Mouse (Mus musculus): Measurements from ENCODE around the gene Krtcap2.

Krtcap2 gene

GRCm38 (mm10) chr3:89225321-89225815 is 20.4 kb upstream of the Krtcap2 start:
- DNase-seq (ENCODE audit: low spot score in 2 of 2): no peak

DNA sequence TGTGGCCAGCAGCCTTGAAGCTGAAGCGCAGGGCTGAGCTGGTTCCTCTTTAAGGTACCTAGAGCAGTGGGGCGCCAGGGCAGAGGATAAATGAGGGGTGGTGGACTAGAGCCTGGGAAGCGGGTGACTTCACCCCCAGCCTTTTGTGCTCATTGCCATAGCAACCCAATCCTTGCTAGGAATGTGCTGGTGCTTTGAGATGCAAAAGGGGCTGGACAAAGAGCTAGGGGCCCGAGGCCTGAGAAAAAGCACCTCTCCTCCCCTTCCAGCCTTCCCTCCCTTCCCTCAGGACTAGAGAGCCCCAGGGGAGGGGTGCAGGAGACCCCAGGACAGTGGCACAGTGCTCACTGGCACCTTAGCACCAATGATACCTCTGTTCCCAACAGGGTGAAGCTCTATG is 19.8 kb upstream of the Krtcap2 start:
- peak; percentile 76 to 85 for DNase-seq (ENCODE audit: low spot score in 2 of 2)

- no peak for DNase-seq (ENCODE audit: low spot score in 2 of 2)
These were observed 19.4 kb upstream of the Krtcap2 start for GRCm38 (mm10) chr3:89226361-89226760.

GRCm38 (mm10) chr3:89226900-89227299 is 18.9 kb upstream of the Krtcap2 start, which contains the start of gene Mtx1:
TSS of gene Mtx1 (minus strand) at chr3:89227088.
- DNase-seq (ENCODE audit: low spot score in 2 of 2): no peak

- peak; percentile 96 to 97 for DNase-seq (ENCODE audit: low spot score in 2 of 2)
These were observed 18.2 kb upstream of the Krtcap2 start for GRCm38 (mm10) chr3:89227307-89228179.

DNA sequence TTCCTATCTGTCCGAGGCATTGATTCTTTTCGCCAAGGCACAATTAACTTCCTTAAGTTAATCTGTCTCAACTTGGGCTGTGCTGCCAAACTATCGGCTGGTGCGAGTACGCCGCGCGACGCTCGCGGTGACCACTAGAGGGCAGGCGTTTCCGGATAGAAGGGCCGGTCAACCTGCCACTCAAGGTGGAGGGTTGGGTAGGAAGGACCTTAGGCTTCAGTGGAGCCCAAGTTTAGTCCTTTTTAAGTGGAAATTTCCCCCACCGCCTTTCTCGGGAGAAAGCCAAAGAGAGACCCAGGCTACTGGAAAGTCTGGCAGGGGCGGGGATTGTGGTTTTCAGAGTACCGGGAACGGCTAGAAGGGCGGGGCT is 17.6 kb upstream of the Krtcap2 start:
- peak; percentile 84 to 90 for DNase-seq (ENCODE audit: low spot score in 2 of 2)

- DNase-seq (ENCODE audit: low spot score in 2 of 2): no peak
These were observed 16.9 kb upstream of the Krtcap2 start, which contains the start of gene Muc1 for GRCm38 (mm10) chr3:89228836-89229235. TSS of gene Muc1 (plus strand) at chr3:89229057.

DNA sequence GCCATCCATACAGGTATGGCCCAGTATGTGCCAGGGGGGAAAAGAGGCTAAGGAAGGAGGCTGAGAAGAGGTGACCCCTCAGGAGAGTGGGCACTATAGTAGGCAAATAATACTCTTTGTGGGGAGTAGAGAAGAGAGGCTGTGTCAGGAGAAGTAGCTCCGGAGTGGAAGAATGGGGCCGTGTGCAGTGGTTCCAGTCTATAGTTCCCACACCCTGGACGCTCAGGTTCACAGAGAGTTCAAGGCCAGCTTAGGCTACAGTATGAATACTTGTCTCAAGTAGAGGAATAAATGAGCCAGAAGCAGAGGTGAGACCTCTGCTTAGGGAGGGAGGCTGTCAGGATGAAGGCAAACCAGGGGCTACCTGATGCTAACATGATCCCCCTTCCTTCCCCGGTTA is 16.5 kb upstream of the Krtcap2 start:
- DNase-seq (ENCODE audit: low spot score in 2 of 2): no peak

GRCm38 (mm10) chr3:89230561-89230960 is 15.2 kb upstream of the Krtcap2 start:
- DNase-seq (ENCODE audit: low spot score in 2 of 2): no peak

DNA sequence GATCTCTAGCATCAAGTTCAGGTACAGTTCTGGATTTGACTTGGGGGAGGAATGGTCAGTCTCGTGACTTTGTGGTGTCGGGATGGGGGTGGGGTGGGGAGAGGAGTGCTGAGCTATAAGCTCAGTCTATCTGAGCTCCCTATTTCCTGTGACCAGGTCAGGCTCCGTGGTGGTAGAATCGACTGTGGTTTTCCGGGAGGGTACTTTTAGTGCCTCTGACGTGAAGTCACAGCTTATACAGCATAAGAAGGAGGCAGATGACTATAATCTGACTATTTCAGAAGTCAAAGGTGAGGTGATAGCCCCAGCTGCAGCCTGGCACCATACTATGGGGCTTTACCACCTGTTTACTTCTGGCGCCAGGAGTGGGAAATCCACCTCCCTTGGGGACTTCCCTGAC is 14.4 kb upstream of the Krtcap2 start:
- no peak for DNase-seq (ENCODE audit: low spot score in 2 of 2)

DNA sequence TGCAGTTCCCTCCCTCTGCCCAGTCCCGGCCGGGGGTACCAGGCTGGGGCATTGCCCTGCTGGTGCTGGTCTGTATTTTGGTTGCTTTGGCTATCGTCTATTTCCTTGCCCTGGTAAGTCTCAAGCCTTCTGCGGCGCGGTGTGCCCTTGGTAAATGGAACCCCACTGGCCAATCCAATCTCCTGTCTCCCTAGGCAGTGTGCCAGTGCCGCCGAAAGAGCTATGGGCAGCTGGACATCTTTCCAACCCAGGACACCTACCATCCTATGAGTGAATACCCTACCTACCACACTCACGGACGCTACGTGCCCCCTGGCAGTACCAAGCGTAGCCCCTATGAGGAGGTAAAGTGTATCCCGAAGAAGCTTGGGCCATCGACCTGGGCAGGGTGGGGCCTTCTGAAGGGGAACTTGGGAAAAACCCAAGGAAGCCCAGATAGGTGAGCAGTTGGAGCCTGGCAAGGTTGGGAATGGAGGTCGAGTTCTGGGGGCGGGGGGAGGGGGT is 13.9 kb upstream of the Krtcap2 start:
- peak in 1 of 2 experiments; percentile 61 for DNase-seq (ENCODE audit: low spot score in 2 of 2)

- no peak for DNase-seq (ENCODE audit: low spot score in 2 of 2)
These were observed 13.2 kb upstream of the Krtcap2 start for GRCm38 (mm10) chr3:89232614-89233013.

DNA sequence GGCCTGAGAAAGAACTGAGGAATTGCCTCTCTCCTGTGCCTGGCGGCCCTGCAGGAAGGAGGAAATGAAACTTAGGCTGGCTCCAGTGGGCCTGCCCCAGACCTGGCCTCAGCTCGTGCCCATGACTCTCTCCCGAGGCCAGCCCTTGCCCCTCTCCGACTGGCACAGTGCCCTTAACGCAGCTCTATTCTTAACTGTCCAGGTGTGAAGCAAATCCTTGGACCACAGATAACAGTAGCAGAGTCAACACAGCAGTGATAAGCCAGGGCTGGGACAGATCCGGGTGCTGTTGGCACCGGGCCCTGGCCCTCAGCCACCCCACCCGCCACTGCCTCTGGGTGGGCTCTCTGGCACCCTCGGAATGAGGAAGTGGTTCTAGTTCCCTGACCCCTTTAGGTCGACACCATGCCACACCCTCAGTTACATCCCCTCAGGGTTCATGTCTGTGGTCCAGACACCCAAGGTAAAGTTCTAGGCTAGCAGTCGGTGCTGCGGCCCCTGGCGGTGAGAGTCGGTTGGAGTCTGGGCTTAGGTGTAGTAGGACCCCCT is 12.1 kb upstream of the Krtcap2 start:
- DNase-seq (ENCODE audit: low spot score in 2 of 2): no peak

DNA sequence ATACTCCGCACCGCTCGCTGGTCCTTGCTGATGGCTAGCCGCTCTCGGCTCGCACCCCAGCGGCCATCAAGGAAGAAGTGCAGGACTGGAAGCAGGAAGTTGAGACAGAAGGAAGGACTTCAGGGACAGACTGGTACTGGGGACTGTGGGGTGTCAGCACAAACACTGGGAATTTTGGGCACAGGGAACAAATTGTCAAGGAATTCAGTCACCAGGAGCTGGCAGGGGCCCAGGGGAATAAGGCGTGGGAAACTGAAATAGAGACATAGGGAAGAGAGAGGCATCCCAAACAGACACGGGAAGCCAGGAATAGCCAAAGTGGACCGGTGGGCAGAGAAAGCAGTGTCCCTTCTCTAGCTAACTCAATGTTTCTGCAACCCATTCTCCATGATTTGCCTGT is 9.2 kb upstream of the Krtcap2 start:
- no peak for DNase-seq (ENCODE audit: low spot score in 2 of 2)

DNA sequence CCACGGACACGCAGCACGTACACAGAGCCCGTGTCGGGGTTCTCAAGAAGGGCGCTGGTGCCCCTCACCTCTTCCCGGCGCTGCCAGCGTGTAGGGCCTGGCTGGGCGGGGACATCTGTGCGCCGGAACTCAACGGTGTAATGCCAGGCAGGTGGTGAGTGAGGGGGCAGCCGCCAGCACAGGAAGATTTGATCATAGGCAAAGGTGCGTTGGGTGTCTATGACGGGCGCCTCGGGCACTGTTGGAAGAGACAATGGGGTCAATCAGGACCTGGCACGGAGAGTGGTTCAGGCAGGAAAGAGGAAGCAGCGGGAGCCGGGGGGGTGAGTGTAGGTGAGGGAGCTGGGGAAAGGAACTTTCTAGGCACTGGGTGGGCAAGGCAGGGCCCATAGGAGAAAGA is 8.1 kb upstream of the Krtcap2 start:
- no peak for DNase-seq (ENCODE audit: low spot score in 2 of 2)

DNA sequence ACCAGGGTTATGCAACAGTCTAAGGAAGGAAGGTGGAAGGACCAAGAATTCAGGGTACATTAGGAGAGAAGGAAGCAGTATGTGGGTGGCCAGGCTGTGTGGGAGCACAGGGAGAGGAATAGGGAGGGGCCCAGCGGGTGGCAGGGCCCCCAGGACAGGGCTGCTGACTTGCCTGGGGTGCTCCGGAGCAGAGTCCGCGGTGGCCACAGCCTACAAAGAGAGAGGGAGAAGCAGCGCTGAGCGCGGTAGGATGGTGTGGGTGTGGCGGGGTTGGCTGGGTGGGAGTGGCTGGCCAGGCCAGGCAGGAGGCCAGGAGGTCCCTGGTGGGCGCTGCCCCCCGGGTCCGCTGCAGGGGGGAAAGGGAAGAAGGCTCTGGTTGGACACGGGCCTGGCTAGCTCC is 7.3 kb upstream of the Krtcap2 start:
- DNase-seq (ENCODE audit: low spot score in 2 of 2): peak in 1 of 2 experiments; percentile 25

DNA sequence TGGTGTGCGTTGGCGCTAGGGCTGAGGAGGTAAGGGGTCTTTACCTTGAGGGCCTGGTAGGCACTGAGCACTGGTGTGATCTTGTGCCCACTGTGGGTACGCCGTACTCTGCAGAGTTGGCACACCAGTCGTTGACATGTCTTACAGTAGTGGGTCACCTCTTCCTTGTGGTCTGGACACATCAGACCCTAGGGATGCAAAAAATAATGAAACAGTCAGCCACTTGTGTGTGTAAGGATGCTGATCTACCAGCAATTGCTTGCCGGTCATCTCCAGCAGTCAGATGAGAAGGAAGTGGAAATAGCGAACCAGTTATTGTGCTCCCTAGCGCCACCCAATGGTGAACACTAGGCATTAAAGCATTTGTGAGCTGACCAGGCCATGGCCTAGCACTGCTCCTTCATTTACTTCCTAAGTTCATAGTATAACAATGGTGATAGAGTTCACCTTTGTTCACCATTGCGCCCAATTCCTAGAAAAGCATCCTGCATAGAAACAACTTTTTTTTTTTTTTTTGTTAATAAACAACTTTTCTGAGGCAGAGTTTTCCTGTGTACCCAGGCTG is 3.4 kb upstream of the Krtcap2 start:
- DNase-seq (ENCODE audit: low spot score in 2 of 2): peak; percentile 70 to 74

DNA sequence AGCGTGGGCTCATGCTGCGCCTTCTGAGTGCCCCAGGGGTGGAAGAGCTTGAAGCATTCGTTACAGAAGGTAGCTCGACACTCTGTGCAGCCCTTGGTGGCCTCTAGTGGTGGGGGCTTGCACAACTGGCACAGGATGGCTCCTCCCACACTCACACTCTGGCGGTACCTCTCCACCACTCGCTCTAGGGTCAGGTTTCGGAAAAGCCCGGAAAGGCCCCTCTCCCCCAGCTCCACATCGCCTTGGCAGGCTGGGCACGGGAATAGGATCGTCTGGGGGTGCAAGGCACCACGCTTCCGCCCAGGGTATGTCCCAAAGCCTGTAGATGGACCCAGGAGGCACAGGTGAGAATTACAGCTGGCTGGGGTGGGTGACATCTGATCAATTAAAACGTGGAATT is 2.2 kb upstream of the Krtcap2 start:
- DNase-seq (ENCODE audit: low spot score in 2 of 2): peak in 1 of 2 experiments; percentile 74

DNA sequence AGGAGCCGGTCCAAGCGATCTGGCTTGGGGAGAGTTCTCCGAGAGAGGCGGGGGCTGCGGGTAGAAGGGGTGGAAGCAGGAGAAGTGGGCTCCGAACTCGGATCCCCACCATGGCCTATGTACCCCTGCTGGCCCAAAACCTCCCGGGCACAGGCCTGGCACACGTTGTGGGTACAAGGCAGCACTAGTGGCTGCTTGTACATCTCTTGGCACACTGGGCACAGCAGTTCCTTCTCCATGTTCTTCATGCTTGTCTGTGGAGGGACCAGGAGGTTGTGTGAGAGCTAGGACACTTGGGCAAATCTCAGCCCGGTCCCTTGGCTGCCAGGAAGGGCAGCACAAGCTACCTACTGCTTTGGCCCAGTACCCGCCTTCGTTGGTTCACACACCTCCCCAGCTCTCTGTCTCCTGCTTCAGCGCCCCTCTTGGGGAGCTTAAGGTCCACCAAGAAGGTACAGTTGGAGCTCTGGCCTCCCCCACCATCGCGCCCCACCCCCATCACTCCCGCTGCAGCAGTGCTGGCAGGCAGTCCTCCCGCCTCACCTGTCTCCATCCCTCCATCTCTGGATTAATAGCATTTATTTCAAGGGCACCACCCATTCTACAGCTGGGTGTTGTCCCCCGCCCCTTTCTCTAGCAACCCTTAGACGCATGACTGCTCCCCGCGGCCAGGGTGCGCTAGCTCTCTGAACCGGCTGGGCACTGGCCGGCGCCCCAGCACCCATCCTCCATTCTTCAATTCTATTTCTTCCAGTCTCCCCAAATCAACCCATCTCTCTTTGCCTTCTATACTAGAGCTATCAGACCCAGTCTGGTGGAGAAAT is 1.4 kb upstream of the Krtcap2 start:
- peak in 1 of 2 experiments; percentile 68 for DNase-seq (ENCODE audit: low spot score in 2 of 2)

- peak; percentile 92 for DNase-seq (ENCODE audit: low spot score in 2 of 2)
These were observed 631 bp upstream of the Krtcap2 start for GRCm38 (mm10) chr3:89244982-89245687.
